Mouse (Mus musculus) erythroblast, embryonic 14.5 days (primary cell): ENCODE data around the gene Mdh2.

Experiments
- GATA1 ChIP-seq: IDR thresholded peaks from 2 replicates; pipeline ENCODE4 v1.6.1; 2012; ENCODE audit warnings: low read length, inconsistent platforms, mixed read lengths
- TAL1 ChIP-seq: IDR thresholded peaks from 3 replicates; pipeline ENCODE4 v1.6.1; 2012; ENCODE audit warnings: low read length, inconsistent platforms, mixed read lengths

GRCm38 (mm10) chr5:135744742-135745141 is 33.5 kb upstream of the Mdh2 start:
- TF ChIP-seq TAL1 (no peak), GATA1 (no peak)
